Mouse (Mus musculus) cerebellum, postnatal 4 days (tissue): ENCODE data around the gene Snu13.

Experiments used
- DNase-seq, 2 experiments: peaks; one replicate each; pipeline ENCODE4 v3.0.0; 2022; ENCODE audit warnings: low spot score in 2 of 2, mixed read lengths in 1 of 2

The Snu13 gene

DNA sequence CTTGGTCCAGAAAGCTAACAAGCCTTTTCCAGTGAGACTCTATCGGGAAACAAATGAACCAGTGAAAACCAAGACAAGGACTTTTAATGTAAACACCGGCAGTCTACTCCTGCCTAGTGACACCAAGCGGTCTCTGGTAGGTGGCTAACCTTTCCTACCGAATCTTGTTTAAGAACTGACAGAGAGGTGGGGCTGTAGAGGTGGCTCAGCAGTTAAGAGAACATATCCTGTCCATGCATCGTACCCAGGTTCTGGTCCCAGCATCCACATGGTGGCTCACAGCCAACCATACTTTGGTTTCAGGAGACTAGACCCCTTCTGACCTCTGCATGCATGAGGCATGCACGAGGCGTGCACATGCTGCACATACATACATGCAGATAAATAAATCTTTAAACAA is 20.1 kb downstream of the Snu13 start:
- no peak for DNase-seq

DNA sequence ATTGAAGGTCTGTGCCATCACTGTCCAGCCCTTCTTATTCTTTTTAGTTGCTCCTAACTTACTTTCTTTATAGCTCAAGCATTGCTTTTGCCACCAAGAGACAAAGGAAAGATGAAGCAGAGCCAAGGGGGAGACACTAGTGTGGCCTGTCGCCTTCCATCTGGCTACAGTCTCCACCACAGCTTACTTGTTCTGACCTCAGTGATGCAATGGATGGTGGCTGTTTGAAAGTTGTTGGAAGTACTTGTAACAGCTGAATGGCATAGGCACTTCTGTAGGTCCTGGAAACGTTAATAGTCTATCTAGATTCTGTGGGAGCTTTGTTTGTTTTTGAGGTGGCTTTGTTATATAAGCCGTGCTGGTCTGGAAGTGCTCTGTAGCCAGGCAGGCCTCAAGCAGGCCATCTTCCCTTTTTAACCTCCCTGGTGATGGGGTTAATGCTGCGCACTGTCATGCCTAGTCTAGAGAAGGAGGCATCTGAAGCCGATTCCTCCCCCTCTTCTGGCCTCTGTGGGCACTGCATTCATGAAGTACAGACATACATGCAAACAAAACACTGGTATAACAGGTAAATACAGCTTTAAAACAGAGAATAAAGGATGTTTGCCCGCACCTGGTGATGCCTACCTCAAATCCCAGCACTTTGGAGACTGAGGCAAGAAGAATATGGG is 23.3 kb downstream of the Snu13 start:
- no peak for DNase-seq

- no peak for DNase-seq
Measured at GRCm38 (mm10) chr15:82022535-82023088, 24.8 kb downstream of the Snu13 start.

- no peak for DNase-seq
Measured at GRCm38 (mm10) chr15:82019288-82019687, 28.1 kb downstream of the Snu13 start.

DNA sequence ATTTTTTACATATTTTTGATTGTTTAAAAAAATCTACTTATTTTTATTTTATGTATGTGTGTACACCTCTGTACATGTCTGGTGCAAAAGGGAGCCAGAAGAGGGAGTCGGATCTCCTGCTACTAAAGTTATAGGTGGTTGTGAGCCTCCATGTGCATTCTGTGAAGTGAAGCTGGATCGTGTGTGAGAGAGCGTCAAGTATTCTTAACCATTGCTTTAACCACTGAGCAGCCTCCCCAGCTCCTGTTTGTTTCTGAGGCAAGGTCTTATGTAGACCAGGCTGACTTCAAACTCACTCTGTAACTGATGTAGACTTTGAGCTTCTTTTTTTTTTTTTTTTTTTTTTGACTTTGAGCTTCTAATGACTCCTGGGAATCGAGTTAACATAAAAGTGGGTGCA is 29.9 kb downstream of the Snu13 start:
- no peak for DNase-seq

DNA sequence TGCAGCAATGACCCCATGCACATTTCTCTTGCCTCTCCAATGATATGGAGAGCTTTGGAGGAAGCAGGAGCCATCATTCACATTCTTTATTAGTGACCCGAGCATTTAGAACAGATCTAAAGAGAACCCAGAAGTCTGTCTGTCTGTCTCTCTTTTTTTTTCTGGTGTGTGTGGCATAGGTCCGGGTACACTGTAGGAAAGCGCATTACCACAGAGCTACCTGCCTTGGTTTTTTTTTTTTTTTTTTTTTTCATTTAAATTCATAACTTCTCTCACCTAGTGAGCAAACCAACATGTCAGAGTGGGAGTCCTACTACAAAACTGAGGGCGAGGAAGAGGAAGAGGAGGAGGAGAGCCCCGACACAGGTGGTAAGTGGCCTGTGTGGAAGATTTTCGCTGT is 30.6 kb downstream of the Snu13 start:
- DNase-seq: no peak

- DNase-seq: peak; percentile 99
Measured at GRCm38 (mm10) chr15:82016101-82016808, 31.1 kb downstream of the Snu13 start.

GRCm38 (mm10) chr15:82015392-82016100 is 31.9 kb downstream of the Snu13 start:
- DNase-seq: peak in 1 of 2 experiments; percentile 29

DNA sequence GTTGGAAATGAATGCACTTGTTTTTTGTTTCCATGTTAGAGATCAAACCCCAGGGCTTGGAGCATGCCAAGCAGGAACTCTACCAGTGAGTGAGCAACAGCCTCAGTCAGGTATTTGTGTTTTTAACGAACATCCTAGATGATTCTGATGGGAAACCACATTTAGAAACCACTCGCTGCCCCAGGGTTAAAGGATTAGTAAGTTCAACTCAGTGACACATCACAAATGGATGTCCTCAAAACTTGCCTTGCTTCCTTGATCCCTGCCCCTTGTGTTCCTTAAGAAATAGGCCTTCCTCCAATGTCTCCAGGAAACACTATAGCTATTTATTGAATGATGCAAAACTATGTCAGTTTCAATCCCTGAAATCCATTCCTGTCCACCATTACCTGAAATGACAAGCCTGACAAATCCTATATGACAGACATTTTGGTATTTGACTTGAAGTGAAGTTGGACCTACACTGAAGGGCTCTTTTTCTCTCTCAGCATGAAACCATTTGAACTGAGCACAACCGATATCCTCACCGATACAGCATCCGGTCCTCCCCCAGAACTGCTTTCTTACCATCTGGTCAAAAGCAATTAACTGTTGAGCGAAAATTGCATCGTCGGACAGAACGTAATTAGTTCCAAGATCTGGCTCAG is 32.5 kb downstream of the Snu13 start:
- no peak for DNase-seq

DNA sequence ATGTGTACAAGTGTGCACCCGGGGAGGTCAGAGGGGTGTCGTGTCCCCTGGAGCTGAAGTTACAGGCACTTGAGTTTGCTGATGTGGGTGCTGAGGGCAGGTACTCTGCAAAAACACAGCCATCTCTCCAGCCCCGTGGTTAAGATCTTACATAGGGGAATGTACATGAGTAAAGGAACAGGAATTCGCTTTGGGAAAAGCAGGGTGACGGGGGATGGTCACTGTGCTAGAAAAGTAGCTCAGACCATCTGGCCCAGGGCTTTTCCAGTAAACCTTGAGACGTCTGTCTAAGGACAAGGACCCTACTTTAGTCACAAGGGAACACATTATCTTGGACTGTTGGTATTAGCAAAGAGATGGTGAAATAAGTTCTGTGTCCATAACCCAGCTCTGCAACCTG is 35.5 kb downstream of the Snu13 start:
- no peak for DNase-seq

GRCm38 (mm10) chr15:82004257-82004656 is 43.1 kb downstream of the Snu13 start:
- DNase-seq: no peak

DNA sequence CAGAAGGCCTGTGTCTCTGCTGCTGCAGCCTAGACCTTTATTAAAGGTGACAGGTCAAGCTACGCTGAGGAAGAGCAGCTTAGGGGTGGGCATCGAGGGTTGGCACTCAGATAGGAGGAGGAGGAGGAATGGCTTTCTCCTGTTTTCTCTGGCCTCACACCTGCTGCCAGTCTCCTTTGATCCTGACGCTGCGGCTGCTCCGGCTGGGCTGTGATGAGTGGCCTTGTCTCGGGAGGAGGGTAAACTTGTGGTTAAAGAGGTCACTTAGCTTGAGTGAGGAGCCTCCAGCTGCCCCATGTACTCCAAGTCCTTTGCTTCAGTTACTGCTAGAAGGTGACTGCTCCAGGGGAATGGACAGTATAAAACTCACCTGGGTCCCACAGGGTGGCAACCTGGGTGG is 53.4 kb downstream of the Snu13 start:
- DNase-seq: no peak

DNA sequence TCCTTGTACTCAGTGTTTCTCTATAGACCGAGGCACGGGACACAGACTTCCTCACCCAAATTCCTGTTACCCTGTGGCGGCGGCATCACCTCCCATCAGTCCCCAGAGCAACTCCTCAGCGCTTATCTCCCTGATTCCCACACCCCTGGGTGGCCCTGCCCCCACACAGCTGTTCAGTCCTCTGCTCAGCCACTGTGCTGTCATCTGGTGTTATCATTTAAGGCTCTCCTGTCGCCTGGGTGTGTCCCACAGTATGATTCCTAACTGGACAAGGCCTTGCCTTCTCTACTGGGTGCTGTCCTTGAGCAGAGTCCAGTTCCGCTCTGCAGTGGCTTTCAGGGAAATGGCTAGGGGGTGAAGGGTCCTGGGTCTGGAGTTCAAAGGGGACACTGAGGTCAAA is 56.8 kb downstream of the Snu13 start:
- DNase-seq: no peak
